Mouse (Mus musculus) spleen, adult 2 months (tissue): Measurements from ENCODE around the gene Sipa1l2.

Experiments used
- CTCF ChIP-seq: fragments of 200-500 bp; IDR thresholded peaks from 2 replicates; pipeline ENCODE4 v1.5.1; 2011; ENCODE audit warnings: mild to moderate bottlenecking, inconsistent platforms; ENCODE audit not compliant: insufficient read depth, insufficient read length, insufficient replicate concordance; ENCODE audit errors: extremely low read depth
- POLR2A ChIP-seq: fragments of 200-500 bp; IDR thresholded peaks from 2 replicates; pipeline ENCODE4 v1.6.1; 2011; ENCODE audit warnings: low read depth, low read length, inconsistent platforms

DNA sequence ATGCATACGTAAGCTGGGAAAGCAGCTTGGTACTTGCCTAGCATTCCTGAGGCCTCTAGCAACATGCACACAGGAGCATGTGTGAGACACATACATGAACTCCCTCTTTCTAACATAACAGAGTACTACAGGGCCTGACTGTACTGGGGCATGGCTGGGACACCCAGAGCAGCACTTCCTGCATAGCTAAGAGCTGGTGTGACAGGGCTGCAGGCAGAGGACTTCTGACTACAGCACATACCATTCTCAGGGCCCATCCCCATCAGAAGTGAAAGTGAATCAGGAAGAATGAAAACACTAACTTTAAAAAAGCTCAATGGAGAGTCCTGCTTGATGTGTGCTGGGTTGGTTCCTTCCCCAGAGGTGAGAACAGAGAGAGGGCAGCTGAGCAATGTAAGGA, 108.1 kb downstream of the Sipa1l2 start:
- TF ChIP-seq CTCF = no peak
- TF ChIP-seq POLR2A = no peak
